Mouse (Mus musculus): Measurements from ENCODE around the gene Cdc42se2. TPM values are rescaled to one million over a fixed set of nuclear protein-coding genes. Genes with fewer than 3 reads are reported as not detected.

The Cdc42se2 gene
- polyA plus RNA-seq, 2 experiments: 51.7 to 77.7 TPM

DNA sequence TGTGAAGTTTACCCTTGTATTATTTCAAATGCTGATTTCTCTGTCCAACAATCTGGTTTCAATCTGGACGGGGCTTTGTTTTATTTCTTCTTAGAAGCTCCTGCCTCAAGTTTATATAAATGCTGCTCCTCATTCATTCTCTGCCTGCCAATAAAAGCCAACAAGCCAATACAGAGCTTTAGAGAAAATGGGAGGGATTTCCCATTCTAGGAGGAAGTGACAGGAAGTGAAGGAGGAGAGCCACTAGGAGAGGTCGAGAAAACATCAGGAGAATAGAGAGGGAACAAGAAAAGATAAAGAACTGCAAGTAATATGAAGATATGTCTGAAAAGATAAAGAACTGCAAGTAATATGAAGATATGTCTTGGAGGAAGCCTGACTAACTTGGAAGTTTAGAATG lies 74.6 kb downstream of the Cdc42se2 start:
- peaks cover 31% of the 10 kb centered on the region for H3K36me3 ChIP-seq (ENCODE audit: control insufficient read depth, insufficient read depth, low read length)
- no peaks in the 10 kb centered on the region for H3K4me1 ChIP-seq (ENCODE audit: control insufficient read depth, insufficient read depth, low read length)
- TF ChIP-seq POLR2A (IDR thresholded peaks at IDR 0.05; ENCODE audit: borderline replicate concordance, extremely low read depth, insufficient read depth, insufficient read length): no peak
- H3K27me3 ChIP-seq (ENCODE audit: control insufficient read depth, insufficient read depth, low read length): no peaks in the 10 kb centered on the region
- no peak overlapping the region for H3K4me3 ChIP-seq (replicated peaks; ENCODE audit: low read length)
- ATAC-seq (ENCODE audit: low FRiP score, low read depth): no peak
- 64% methylated on average over 2 of the region's 2 CpGs for WGBS
- peak; percentile 11 for DNase-seq (ENCODE audit: low spot score)
- no peak overlapping the region for H3K9ac ChIP-seq (ENCODE audit: low read depth, low read length, severe bottlenecking)
- no peak overlapping the region for H3K27ac ChIP-seq (replicated peaks; ENCODE audit: low read depth, low read length)
- H3K9me3 ChIP-seq (ENCODE audit: control insufficient read depth, low read length): no peaks in the 10 kb centered on the region
- H3K4me2 ChIP-seq (replicated peaks; ENCODE audit: low read depth, low read length, severe bottlenecking): no peak overlapping the region

DNA sequence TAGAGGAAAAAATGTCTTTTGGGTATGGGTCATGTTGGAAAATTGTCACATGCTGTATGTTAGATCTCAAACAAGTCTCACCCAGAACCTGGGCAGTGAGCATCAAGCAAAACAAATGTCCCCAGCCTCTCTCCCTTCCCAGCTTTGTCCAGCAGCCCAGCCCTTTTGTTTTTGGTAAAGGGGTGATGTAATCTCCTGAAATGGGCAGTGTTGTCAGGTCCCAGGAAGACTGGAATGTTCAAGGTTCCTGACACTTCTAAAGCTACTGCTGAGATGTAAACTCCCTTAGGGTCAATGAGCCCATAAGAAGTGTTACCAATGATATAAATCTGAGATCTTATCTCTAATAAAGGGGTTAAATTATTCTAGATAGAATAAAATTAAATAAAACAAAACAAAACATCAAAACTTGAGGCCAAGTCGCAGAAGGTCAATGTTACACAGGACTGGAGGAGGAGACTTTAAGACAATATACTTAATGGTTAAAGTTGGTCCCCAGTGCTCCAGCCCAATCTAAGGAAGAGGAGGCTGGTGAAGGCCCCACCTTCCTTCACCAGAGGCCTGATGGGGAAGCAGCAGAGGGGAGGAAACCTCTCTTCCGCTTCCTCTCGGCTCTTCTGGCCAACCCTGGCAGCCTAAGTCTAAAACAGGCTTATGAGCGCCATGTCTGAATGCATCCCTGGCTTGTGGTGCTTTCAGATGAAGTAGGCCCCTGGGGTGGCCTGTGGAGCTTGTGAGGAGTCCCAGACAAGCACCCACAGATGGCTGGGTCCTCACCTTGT lies 76.8 kb downstream of the Cdc42se2 start:
- Histone ChIP-seq H3K27ac (replicated peaks; ENCODE audit: low read depth, low read length) (no peak overlapping the region), H3K9ac (ENCODE audit: low read depth, low read length, severe bottlenecking) (no peak overlapping the region), H3K4me1 (ENCODE audit: control insufficient read depth, insufficient read depth, low read length) (no peaks in the 10 kb centered on the region), H3K36me3 (ENCODE audit: control insufficient read depth, insufficient read depth, low read length) (peaks cover 11% of the 10 kb centered on the region), H3K27me3 (ENCODE audit: control insufficient read depth, insufficient read depth, low read length) (no peaks in the 10 kb centered on the region), H3K4me3 (replicated peaks; ENCODE audit: low read length) (no peak overlapping the region), H3K9me3 (ENCODE audit: control insufficient read depth, low read length) (no peaks in the 10 kb centered on the region), H3K4me2 (replicated peaks; ENCODE audit: low read depth, low read length, severe bottlenecking) (no peak overlapping the region)
- ATAC-seq (ENCODE audit: low FRiP score, low read depth): no peak
- TF ChIP-seq POLR2A (IDR thresholded peaks at IDR 0.05; ENCODE audit: borderline replicate concordance, extremely low read depth, insufficient read depth, insufficient read length): no peak
- DNase-seq (ENCODE audit: low spot score): no peak
- WGBS: 79% methylated on average over 4 of the region's 4 CpGs

DNA sequence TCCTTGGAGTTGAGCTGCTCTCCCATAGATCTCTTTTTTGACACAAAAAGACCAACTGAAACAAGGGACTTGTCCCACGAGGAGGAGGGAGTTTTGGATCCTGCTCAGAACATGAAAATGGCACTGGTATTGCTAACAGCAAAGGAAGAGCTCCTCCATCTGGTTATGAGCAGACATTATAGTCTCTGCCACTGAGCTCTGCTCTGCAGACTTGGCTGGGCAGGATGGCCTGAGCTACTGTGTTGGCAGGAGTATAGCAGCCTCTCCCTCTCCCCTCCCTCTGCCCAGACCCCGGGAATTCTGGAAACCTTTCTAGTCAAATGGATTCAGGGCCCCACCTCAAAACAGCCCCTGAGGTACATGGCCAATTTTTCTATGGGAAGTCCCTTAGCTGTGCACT lies 77.8 kb downstream of the Cdc42se2 start:
- Histone ChIP-seq H3K4me1 (ENCODE audit: control insufficient read depth, insufficient read depth, low read length) (no peaks in the 10 kb centered on the region), H3K36me3 (ENCODE audit: control insufficient read depth, insufficient read depth, low read length) (peaks cover 8% of the 10 kb centered on the region), H3K4me3 (replicated peaks; ENCODE audit: low read length) (no peak overlapping the region), H3K4me2 (replicated peaks; ENCODE audit: low read depth, low read length, severe bottlenecking) (no peak overlapping the region), H3K27me3 (ENCODE audit: control insufficient read depth, insufficient read depth, low read length) (no peaks in the 10 kb centered on the region), H3K9ac (ENCODE audit: low read depth, low read length, severe bottlenecking) (no peak overlapping the region), H3K9me3 (ENCODE audit: control insufficient read depth, low read length) (no peaks in the 10 kb centered on the region), H3K27ac (replicated peaks; ENCODE audit: low read depth, low read length) (no peak overlapping the region)
- 67% methylated on average over 2 of the region's 2 CpGs for WGBS
- no peak for TF ChIP-seq POLR2A (IDR thresholded peaks at IDR 0.05; ENCODE audit: borderline replicate concordance, extremely low read depth, insufficient read depth, insufficient read length)
- ATAC-seq (ENCODE audit: low FRiP score, low read depth) (no peak), DNase-seq (ENCODE audit: low spot score) (no peak)

DNA sequence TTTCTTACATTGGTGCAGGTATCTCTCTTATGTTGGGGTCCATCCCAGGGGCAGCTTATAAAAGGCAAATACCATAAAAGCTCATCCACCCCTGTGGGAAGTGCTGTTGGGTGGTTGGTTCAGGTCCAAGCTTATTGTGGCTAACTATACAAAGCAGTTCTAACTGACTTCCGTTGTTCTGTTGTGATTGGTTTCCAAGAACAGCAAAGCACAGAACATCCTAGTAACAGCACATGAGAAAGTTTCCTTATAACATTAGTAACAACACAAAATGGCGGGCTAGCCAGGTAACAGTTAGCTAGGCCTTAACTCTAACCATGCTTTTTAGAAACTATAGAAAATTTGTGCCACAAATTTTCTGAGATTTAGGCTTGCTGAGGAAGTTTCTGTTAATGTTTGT lies 79.3 kb downstream of the Cdc42se2 start:
- Histone ChIP-seq H3K27me3 (ENCODE audit: control insufficient read depth, insufficient read depth, low read length) (no peaks in the 10 kb centered on the region), H3K9me3 (ENCODE audit: control insufficient read depth, low read length) (no peaks in the 10 kb centered on the region), H3K27ac (replicated peaks; ENCODE audit: low read depth, low read length) (no peak overlapping the region), H3K4me3 (replicated peaks; ENCODE audit: low read length) (no peak overlapping the region), H3K4me2 (replicated peaks; ENCODE audit: low read depth, low read length, severe bottlenecking) (no peak overlapping the region), H3K9ac (ENCODE audit: low read depth, low read length, severe bottlenecking) (no peak overlapping the region), H3K4me1 (ENCODE audit: control insufficient read depth, insufficient read depth, low read length) (no peaks in the 10 kb centered on the region), H3K36me3 (ENCODE audit: control insufficient read depth, insufficient read depth, low read length) (peaks cover 8% of the 10 kb centered on the region)
- no peak for ATAC-seq (ENCODE audit: low FRiP score, low read depth)
- no peak for TF ChIP-seq POLR2A (IDR thresholded peaks at IDR 0.05; ENCODE audit: borderline replicate concordance, extremely low read depth, insufficient read depth, insufficient read length)
- WGBS: 86% methylated on average over 2 of the region's 2 CpGs
- DNase-seq (ENCODE audit: low spot score): no peak

DNA sequence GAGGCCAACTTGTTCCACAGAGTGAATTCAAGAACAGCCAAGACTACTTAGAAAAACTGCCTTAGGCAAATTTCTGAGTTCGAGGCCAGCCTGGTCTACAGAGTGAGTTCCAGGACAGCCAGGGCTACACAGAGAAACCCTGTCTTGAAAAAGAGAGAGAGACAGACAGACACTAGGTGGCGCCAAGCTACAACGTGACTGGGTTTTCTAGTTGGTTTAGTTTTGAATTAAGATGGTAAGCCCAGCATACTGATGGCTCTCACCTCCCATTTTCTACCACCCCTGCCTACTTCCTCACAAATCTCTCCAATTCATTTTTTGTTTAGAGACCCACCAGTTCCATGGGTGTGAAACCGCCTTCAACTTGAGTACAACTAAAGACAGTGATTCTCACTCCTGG lies 84.2 kb downstream of the Cdc42se2 start:
- TF ChIP-seq POLR2A (IDR thresholded peaks at IDR 0.05; ENCODE audit: borderline replicate concordance, extremely low read depth, insufficient read depth, insufficient read length): no peak
- no peaks in the 10 kb centered on the region for H3K9me3 ChIP-seq (ENCODE audit: control insufficient read depth, low read length)
- DNase-seq (ENCODE audit: low spot score): peak; percentile 81

More for the DNA sequence above, 84.2 kb downstream of the Cdc42se2 start:
- H3K27me3 ChIP-seq (ENCODE audit: control insufficient read depth, insufficient read depth, low read length): no peaks in the 10 kb centered on the region
- no peak overlapping the region for H3K4me2 ChIP-seq (replicated peaks; ENCODE audit: low read depth, low read length, severe bottlenecking)
- ATAC-seq (ENCODE audit: low FRiP score, low read depth): no peak
- peaks cover 3% of the 10 kb centered on the region; the same call in 1 of the 2 replicates for H3K36me3 ChIP-seq (ENCODE audit: control insufficient read depth, insufficient read depth, low read length)
- H3K27ac ChIP-seq (replicated peaks; ENCODE audit: low read depth, low read length): no peak overlapping the region
- no peaks in the 10 kb centered on the region for H3K4me1 ChIP-seq (ENCODE audit: control insufficient read depth, insufficient read depth, low read length)
- H3K9ac ChIP-seq (ENCODE audit: low read depth, low read length, severe bottlenecking): no peak overlapping the region
- 35% methylated on average over 4 of the region's 4 CpGs for WGBS
- no peak overlapping the region for H3K4me3 ChIP-seq (replicated peaks; ENCODE audit: low read length)
